Mouse (Mus musculus): ENCODE results near the gene Otop2.

DNA sequence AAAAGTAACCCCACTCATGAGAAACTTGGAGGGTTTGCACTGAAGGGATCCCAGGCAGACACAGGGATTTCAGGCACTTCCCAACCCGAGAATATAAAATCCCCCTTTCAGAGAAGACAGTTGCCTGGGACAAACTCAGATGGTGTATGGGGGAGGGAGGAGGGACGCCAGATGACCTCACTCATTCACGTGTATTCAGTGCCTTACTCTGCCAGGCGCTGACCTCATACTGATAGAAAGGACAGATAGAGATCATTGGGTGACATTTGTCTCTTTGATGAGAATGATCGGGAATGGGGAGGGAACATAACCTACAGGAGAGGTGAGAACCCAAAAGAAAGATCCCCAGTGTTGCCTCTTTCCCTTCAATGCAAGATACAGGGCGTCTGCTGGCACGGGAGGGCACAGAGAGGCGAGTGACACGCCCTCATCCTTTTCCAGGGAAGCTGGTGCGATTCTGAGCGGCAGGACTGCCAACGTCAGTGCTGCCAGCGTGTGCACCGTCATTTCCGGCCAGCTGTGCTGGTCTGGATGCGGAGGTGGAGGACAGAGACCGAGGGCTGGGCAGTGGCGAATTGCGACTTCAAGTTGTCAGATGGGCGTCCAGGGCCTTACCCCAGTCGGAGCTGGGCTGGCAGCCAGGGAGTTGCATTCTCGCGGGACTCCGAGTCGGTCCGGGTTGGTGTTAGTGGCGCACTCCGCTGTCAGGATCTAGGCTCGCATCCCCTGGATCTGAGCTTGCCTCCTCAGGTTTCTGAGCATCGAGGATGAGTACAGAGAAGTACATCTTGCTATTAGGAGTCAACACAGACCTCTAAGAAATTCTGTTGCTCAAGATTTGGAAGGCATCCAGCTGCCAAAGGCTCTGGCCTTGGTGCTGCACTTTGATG lies 67.1 kb downstream of the Otop2 start:
- TF ChIP-seq EP300 (IDR thresholded peaks at IDR 0.05; ENCODE audit: low read length) (no peak), USF2 (conservative IDR thresholded peaks at IDR 0.05; ENCODE audit: low read depth, low read length) (no peak), UBTF (IDR thresholded peaks at IDR 0.05; ENCODE audit: low read depth, low read length) (no peak), USF1 (IDR thresholded peaks at IDR 0.05; ENCODE audit: low read depth, low read length) (no peak), POLR2A (IDR thresholded peaks at IDR 0.05; ENCODE audit: low read depth, low read length) (no peak)

All from CH12.LX (cell line).